Mouse (Mus musculus) layer of hippocampus, adult 2 months (tissue): ENCODE results near the gene Hs6st3. TPM values are rescaled to one million over a fixed set of nuclear protein-coding genes. Genes with fewer than 3 reads are reported as not detected.

Source experiments
- DNase-seq, 2 experiments: peaks; one replicate each; pipeline ENCODE4 v3.0.0; 2022; ENCODE audit warnings: low spot score in 2 of 2
- H3K27ac ChIP-seq: fragments of 200-600 bp; 2 replicates; pipeline ENCODE4 v1.8.1; 2022
- H3K4me3 ChIP-seq: fragments of 200-600 bp; 2 replicates; pipeline ENCODE4 v1.8.1; 2022; ENCODE audit warnings: mild to moderate bottlenecking
- CTCF ChIP-seq: fragments of 200-600 bp; conservative IDR thresholded peaks from 2 replicates; pipeline ENCODE4 v1.8.1; 2022; ENCODE audit warnings: antibody characterized with exemption, mild to moderate bottlenecking, moderate library complexity
- total RNA-seq, 2 experiments: library from RNA; stranded (reverse); gene quantifications; 2 replicates each; pipeline ENCODE4 v1.2.3; 2021

The Hs6st3 gene
- total RNA-seq, 2 experiments from 2014 or later: 61.6 to 66.8 TPM

DNA sequence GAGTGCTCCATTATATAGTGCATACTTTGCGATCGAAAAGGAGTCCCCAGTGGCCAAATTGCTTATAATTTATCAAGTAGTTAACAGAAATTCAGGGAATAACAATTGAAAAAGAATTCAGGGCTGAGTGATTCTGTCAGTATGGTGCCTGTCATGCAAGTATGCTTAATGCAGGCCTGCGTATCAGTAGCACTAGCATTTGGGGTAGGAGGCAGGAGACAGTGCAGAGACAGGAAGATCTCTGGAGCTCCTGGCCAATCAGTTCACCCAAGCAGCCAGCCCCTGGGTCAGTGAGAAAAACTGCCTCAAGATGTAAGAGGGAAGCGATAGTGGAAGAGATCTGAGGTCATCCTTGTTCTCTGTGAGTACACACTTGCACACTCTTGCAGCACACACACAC is 594.1 kb downstream of the Hs6st3 start:
- H3K27ac ChIP-seq: no peak overlapping the region
- H3K4me3 ChIP-seq: no peak overlapping the region
- TF ChIP-seq CTCF: no peak
- no peak for DNase-seq

DNA sequence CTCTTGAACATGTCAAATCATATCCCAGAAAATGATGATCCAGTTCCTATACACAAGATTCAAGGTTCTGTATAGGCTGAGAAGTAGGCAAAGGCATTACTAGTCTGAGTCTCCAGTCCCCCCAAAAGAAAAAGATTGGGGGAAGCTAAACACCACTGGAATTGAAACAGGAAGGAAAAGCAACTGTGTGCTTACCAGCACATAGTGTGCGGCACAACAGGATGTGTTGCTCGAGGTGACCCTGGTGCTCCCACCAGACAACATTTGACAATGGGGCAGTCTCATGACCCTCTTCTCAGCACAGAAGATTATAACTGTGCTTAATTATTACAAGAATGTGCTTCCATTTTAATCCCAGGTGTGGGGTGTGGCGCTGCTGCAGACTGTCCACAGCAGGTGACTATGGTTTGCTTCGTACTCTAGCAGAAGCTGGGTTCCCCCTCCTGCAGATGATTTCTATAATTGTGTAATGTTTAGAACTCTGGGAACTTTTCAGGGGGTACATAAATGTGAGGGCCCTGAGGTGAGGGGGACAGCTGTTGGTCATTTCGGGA is 599.3 kb downstream of the Hs6st3 start:
- Histone ChIP-seq H3K4me3 (no peak overlapping the region), H3K27ac (no peak overlapping the region)
- TF ChIP-seq CTCF: no peak
- DNase-seq: no peak

GRCm38 (mm10) chr14:119741791-119742190 is 603.6 kb downstream of the Hs6st3 start:
- Histone ChIP-seq H3K27ac (no peak overlapping the region), H3K4me3 (no peak overlapping the region)
- TF ChIP-seq CTCF: no peak
- no peak for DNase-seq

- no peak for TF ChIP-seq CTCF
- H3K4me3 ChIP-seq: no peak overlapping the region
Observed at GRCm38 (mm10) chr14:119761376-119761775, 623.2 kb downstream of the Hs6st3 start.

GRCm38 (mm10) chr14:119772040-119772439 is 633.9 kb downstream of the Hs6st3 start:
- Histone ChIP-seq H3K4me3 (no peak overlapping the region), H3K27ac (no peak overlapping the region)
- no peak for TF ChIP-seq CTCF
- DNase-seq: no peak

More at GRCm38 (mm10) chr14:119761376-119761775, 623.2 kb downstream of the Hs6st3 start:
- no peak overlapping the region for H3K27ac ChIP-seq
- no peak for DNase-seq

DNA sequence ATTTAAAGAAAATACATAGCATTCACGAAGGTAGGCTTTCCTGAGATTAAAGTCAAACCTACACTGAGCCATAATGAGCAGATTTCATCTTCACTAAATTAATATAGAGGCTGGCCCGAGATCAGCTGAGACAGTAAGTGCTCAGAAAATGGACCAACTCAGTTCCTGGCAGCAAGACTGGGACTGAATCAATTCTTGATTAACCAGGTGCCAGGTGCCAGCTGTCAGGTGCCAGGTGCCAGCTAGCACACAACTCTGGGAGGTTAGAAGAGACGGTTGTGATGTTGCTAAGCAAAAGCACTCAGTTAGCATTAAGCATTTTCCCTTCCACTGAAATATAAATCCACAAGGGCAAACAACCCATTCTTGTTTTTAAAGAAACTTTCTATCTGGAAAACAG is 638.1 kb downstream of the Hs6st3 start:
- Histone ChIP-seq H3K27ac (no peak overlapping the region), H3K4me3 (no peak overlapping the region)
- no peak for DNase-seq
- no peak for TF ChIP-seq CTCF

DNA sequence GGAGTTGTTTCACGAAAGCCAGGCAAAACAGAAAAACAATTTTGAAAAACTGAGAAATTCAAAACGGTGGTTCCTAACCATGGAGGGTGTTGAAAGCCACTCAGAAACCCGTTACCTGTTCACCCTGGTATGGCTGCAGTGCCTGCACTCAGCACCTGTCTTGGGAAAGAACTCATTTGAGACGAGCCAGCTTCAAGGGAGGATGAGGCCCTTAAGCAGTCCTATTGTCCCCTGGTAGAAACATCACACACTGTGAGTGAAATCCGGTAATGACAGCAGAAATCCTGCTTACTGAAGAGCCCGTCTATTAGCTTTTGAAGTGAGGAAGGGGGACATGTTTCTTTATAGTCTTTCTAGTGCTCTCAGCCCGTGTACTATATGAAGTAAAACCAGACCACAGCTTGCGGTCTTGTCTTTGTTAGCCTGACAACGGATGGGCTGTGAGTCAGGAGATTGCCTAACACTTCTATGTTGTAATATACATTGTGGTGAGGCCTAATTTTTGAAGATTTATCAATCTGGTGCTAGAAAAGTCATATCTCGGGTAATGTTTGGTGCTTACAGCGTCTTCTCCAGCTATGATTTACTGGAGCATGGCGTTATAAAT is 641.9 kb downstream of the Hs6st3 start:
- Histone ChIP-seq H3K27ac (peak overlapping the region; percentile 77), H3K4me3 (no peak overlapping the region)
- no peak for TF ChIP-seq CTCF
- no peak for DNase-seq

DNA sequence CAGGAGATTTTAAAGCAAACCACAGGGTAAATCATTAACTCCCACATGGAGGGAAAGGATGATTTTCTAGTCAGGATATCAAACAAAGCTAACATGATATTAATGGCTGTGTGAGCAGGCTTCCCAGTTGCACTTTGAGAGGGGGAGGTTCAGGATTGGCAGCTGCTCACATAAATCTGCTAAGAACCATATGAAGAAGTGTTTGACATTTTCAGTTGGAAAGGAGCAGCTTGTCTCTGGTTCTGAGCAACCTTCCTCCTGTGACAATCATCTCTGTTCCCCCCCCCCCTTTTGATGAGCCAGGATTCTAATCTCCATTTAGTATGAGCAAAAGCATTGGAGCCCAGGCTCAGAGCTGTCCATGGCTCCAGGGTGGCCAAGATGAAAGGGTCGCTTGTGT is 643.0 kb downstream of the Hs6st3 start:
- DNase-seq: peak; percentile 46 to 78
- Histone ChIP-seq H3K27ac (peak overlapping the region; percentile 77), H3K4me3 (no peak overlapping the region)
- no peak for TF ChIP-seq CTCF

DNA sequence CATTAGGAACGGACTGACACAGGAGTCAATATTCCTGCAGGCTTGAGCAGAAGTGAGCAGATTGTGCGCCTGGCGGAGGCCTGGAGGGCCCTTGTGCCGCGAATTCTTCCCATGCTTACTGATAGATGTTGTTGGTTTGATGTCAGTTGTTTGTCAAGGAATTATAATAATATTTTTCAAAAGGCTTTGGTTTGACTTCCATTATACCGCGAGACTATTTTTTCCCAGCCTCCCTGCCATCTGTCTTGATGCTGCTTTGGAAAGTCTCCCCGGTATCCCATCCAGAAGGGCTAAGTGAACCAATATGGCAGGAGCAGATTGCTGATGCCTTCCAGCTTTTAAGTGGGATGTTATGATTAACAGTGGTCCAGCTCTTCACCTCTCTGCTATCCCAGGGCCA is 651.3 kb downstream of the Hs6st3 start:
- H3K27ac ChIP-seq: peak overlapping the region; percentile 72
- peak; percentile 80 for DNase-seq
- no peak overlapping the region for H3K4me3 ChIP-seq
- no peak for TF ChIP-seq CTCF

GRCm38 (mm10) chr14:119797172-119797850 is 659.2 kb downstream of the Hs6st3 start:
- Histone ChIP-seq H3K27ac (no peak overlapping the region), H3K4me3 (no peak overlapping the region)
- DNase-seq: no peak
- no peak for TF ChIP-seq CTCF

- H3K27ac ChIP-seq: no peak overlapping the region
- no peak for DNase-seq
- no peak overlapping the region for H3K4me3 ChIP-seq
- TF ChIP-seq CTCF: no peak
Observed at GRCm38 (mm10) chr14:119798561-119798960, 660.4 kb downstream of the Hs6st3 start.

DNA sequence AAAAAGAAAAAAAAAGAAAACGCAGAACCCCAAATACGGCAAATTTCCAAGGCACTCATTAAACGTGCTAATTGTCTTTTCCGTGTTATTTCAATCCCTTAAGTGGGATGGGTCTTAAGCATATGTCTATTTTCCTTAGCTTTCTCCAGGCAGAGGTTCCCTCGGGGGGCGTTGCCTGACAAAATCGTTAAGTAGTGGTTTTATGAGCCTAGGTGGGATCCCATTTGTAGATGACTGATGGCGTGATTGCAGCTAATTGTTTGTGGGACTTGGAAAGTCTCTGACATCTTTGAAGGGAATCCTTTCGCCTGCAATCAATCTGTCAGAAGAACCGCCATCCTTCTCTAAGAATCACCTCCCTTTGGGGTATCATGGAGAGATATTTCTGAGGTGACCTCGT is 662.7 kb downstream of the Hs6st3 start:
- no peak overlapping the region for H3K27ac ChIP-seq
- H3K4me3 ChIP-seq: no peak overlapping the region
- DNase-seq: no peak
- TF ChIP-seq CTCF: no peak

DNA sequence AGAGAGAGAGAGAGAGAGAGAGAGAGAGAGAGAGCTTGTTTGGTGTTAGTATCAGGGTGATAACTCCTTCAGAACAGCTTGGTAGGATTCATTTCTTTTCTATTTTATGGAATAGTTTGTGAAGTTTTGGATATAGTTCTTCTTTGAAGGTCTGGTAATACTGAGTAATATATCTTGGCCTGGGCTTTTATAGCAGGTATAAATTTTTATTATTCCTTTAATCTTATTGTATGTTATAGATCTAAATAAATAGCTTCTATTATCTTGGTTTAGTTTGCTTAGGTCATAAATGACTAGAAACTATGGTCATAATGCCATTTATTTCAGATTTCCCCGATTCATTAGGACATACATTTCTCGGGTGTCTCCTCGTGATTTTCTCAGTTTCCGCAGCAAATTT is 675.8 kb downstream of the Hs6st3 start:
- no peak overlapping the region for H3K4me3 ChIP-seq
- DNase-seq: no peak
- no peak overlapping the region for H3K27ac ChIP-seq
- no peak for TF ChIP-seq CTCF

GRCm38 (mm10) chr14:119815616-119816015 is 677.5 kb downstream of the Hs6st3 start:
- H3K4me3 ChIP-seq: no peak overlapping the region
- DNase-seq: no peak
- no peak overlapping the region for H3K27ac ChIP-seq
- TF ChIP-seq CTCF: no peak
